Mouse (Mus musculus) neural tube, embryonic 12.5 days (tissue): ENCODE measurements at regions not wholly inside any gene's neighbourhood (a gene's known extent, or its start where the extent isn't known, plus 50 kb on each side); places are given as distances from the start of the nearest gene placed in this dataset.
A peak's percentile ranks its signal among the peaks of the same experiment; 100 is the strongest.

Source experiments
- ATAC-seq: fragments of 200-750 bp; cut with Nextera tagmentation; 2 replicates; pipeline ENCODE4 v1.8.0; 2017; ENCODE audit warnings: low read depth, mild to moderate bottlenecking, moderate TSS enrichment, moderate library complexity; ENCODE audit not compliant: low FRiP score
- H3K27ac ChIP-seq: fragments of 300-500 bp; sonication (generic); 2 replicates; pipeline ENCODE4 v1.5.1; 2016
- H3K27me3 ChIP-seq: fragments of 300-500 bp; sonication (generic); replicated peaks from 2 replicates; pipeline ENCODE4 v1.6.1; 2016; ENCODE audit warnings: mild to moderate bottlenecking
- H3K36me3 ChIP-seq: fragments of 300-500 bp; sonication (generic); 2 replicates; pipeline ENCODE4 v1.6.1; 2016; ENCODE audit warnings: mild to moderate bottlenecking
- H3K4me1 ChIP-seq: fragments of 300-500 bp; sonication (generic); 2 replicates; pipeline ENCODE4 v1.6.1; 2016
- H3K4me2 ChIP-seq: fragments of 300-500 bp; sonication (generic); replicated peaks from 2 replicates; pipeline ENCODE4 v1.6.1; 2016; ENCODE audit warnings: mild to moderate bottlenecking
- H3K4me3 ChIP-seq: fragments of 300-500 bp; sonication (generic); 2 replicates; pipeline ENCODE4 v1.5.1; 2016
- H3K9ac ChIP-seq: fragments of 300-500 bp; sonication (generic); 2 replicates; pipeline ENCODE4 v1.6.1; 2016; ENCODE audit warnings: mild to moderate bottlenecking
- H3K9me3 ChIP-seq: fragments of 300-500 bp; sonication (generic); 2 replicates; pipeline ENCODE4 v1.6.1; 2016; ENCODE audit warnings: mild to moderate bottlenecking
- WGBS: fragments of 180-500 bp; shearing (Covaris S2); methylation state at CpG from one replicate; pipeline ENCODE4 v1.1.7; 2016; 5-methylcytosine and 5-hydroxymethylcytosine counted together

DNA sequence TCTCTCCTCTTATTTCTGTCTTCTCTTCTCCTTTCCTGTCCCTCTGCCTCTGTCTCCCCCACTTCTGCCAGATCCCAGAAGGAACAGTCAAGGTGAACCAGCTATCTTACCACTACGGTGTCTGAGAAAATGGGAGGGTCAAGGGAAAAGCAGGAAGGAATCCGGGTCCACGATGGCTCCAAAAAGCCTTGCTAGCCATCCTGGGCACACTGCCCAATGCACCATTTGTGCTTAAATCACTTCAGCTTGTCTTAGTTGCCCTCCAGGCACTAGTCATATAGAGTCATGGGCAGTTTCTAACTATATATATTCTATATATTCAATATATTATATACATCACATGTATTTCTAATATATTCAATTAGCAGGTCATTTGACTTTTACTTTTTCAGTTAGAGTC, 333.1 kb downstream of the En1 start:
- H3K9me3 ChIP-seq: no peaks in the 10 kb centered on the region
- WGBS: 88% methylated on average over 3 of the region's 3 CpGs
- no peak overlapping the region for H3K4me3 ChIP-seq
- H3K9ac ChIP-seq: no peak overlapping the region
- no peak for ATAC-seq
- no peak overlapping the region for H3K4me2 ChIP-seq
- H3K36me3 ChIP-seq: no peaks in the 10 kb centered on the region
- H3K27ac ChIP-seq: no peak overlapping the region
- H3K27me3 ChIP-seq: no peaks in the 10 kb centered on the region
- no peaks in the 10 kb centered on the region for H3K4me1 ChIP-seq

DNA sequence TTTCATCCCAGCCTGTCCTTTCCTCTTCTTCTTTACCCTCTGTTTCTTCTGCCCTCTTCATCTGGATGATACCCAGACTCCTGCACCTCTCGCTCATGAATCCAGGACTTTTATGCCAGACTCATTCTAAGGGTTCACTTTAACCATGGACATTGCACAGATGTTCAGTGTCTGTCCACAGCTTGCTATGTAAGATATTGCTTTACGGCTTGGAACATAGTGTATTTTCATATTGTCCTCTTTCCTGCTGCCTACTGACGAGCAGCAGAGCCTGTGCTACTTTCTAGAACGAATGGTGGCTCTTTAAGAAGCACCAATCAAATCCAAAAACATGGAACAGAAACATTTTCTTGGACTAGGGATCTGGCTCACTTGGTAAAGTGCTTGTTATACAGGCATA, 341.5 kb downstream of the En1 start:
- WGBS: 87% methylated on average over 4 of the region's 4 CpGs
- H3K4me3 ChIP-seq: no peak overlapping the region
- H3K9ac ChIP-seq: no peak overlapping the region
- H3K27ac ChIP-seq: no peak overlapping the region
- H3K4me2 ChIP-seq: no peak overlapping the region
- H3K36me3 ChIP-seq: no peaks in the 10 kb centered on the region
- H3K27me3 ChIP-seq: no peaks in the 10 kb centered on the region
- H3K9me3 ChIP-seq: no peaks in the 10 kb centered on the region
- no peak for ATAC-seq
- no peaks in the 10 kb centered on the region for H3K4me1 ChIP-seq

- H3K4me2 ChIP-seq: no peak overlapping the region
- H3K9ac ChIP-seq: no peak overlapping the region
- no peak overlapping the region for H3K27ac ChIP-seq
- WGBS: 89% methylated on average over 4 of the region's 4 CpGs
- H3K4me3 ChIP-seq: no peak overlapping the region
- no peaks in the 10 kb centered on the region for H3K4me1 ChIP-seq
- H3K9me3 ChIP-seq: no peaks in the 10 kb centered on the region
- ATAC-seq: no peak
- H3K36me3 ChIP-seq: no peaks in the 10 kb centered on the region
- H3K27me3 ChIP-seq: no peaks in the 10 kb centered on the region
Measured at GRCm38 (mm10) chr1:120946349-120946748, 344.1 kb downstream of the En1 start.

DNA sequence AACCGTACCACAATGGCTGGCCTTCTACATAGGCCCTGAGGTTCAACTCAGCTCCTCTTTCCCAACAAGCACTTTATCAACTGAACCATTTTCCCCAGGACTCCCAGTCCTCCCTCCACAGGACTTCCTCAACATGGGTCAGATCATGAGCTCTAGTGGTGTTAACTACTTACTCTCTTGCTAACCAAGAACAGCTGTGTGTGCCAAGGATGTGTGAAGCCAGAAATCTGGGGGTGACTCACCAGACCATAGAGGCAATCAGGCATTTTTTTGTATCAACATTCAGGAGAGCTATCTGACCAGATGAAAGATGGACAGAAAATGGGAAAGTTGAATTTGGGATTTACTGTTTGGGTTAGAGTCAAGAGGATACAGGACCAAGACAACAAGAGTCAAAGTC, 359.0 kb downstream of the En1 start:
- Histone ChIP-seq H3K27me3 (no peaks in the 10 kb centered on the region), H3K9me3 (no peaks in the 10 kb centered on the region), H3K9ac (no peak overlapping the region), H3K27ac (no peak overlapping the region), H3K4me3 (no peak overlapping the region), H3K36me3 (no peaks in the 10 kb centered on the region), H3K4me1 (no peaks in the 10 kb centered on the region), H3K4me2 (no peak overlapping the region)
- ATAC-seq: no peak
- 76% methylated on average over 1 of the region's 1 CpGs for WGBS

DNA sequence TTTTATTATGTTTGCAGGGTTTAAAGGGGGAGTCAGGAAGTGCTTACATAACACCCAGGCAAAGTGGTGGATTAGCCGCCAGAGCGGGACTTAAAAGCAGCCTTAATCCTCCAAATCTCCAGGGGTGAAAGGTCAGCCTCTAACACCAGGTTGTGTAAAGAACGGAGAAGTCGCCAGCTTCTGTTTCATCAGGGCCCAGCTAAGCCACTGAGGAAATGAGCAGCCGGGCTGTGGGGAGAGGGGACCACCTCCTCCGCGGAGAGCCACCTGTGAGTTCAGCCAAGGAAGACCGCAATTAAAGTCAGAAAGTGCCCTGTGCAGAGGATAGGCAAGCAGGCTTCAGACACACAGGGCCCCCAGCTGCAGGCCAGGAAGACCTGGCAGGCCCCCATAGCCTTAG, 359.8 kb downstream of the En1 start:
- no peak overlapping the region for H3K27ac ChIP-seq
- ATAC-seq: no peak
- H3K9me3 ChIP-seq: no peaks in the 10 kb centered on the region
- H3K4me2 ChIP-seq: no peak overlapping the region
- WGBS: 13% methylated on average over 8 of the region's 8 CpGs
- no peak overlapping the region for H3K9ac ChIP-seq
- H3K4me3 ChIP-seq: no peak overlapping the region
- H3K4me1 ChIP-seq: no peaks in the 10 kb centered on the region
- no peaks in the 10 kb centered on the region for H3K36me3 ChIP-seq
- no peaks in the 10 kb centered on the region for H3K27me3 ChIP-seq

- no peak overlapping the region for H3K27ac ChIP-seq
Measured at GRCm38 (mm10) chr1:120963477-120964178, 361.4 kb downstream of the En1 start.

GRCm38 (mm10) chr1:120964179-120964517, 361.9 kb downstream of the En1 start:
- H3K4me3 ChIP-seq: no peak overlapping the region
- H3K4me1 ChIP-seq: no peaks in the 10 kb centered on the region
- H3K36me3 ChIP-seq: no peaks in the 10 kb centered on the region
- H3K27ac ChIP-seq: no peak overlapping the region
- no peaks in the 10 kb centered on the region for H3K9me3 ChIP-seq
- no peak overlapping the region for H3K9ac ChIP-seq
- no peaks in the 10 kb centered on the region for H3K27me3 ChIP-seq
- ATAC-seq: no peak
- peak overlapping the region; percentile 49 for H3K4me2 ChIP-seq
- WGBS: 57% methylated on average over 17 of the region's 17 CpGs

More at GRCm38 (mm10) chr1:120963477-120964178, 361.4 kb downstream of the En1 start:
- H3K9me3 ChIP-seq: no peaks in the 10 kb centered on the region
- peak overlapping the region; percentile 49 for H3K4me2 ChIP-seq
- H3K9ac ChIP-seq: no peak overlapping the region
- no peak overlapping the region for H3K4me3 ChIP-seq
- ATAC-seq: 0 out of 2 replicates have a peak, but pooled peaks have one; percentile 71
- H3K27me3 ChIP-seq: no peaks in the 10 kb centered on the region
- no peaks in the 10 kb centered on the region for H3K4me1 ChIP-seq
- H3K36me3 ChIP-seq: no peaks in the 10 kb centered on the region
- 32% methylated on average over 14 of the region's 14 CpGs for WGBS

DNA sequence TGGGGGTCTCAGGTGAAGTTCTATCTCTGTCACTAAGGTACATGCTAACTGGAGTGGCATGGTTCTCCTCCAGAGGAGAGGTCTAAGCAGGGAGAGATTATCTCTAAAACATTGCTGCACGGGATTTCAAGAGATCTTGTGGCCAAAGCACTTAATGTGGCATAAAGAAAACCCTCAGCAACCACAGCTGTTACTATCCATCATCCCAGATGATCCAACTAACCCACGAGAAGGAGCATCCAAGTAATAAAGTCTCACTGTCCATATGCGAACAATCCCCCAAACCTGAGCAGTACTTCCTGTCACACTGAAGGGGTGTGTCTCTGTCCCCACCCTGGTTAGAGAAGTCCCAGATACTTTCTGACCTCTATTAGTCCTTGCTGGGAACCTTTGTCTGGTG, 363.9 kb downstream of the En1 start:
- Histone ChIP-seq H3K9me3 (no peaks in the 10 kb centered on the region), H3K27me3 (no peaks in the 10 kb centered on the region), H3K4me1 (no peaks in the 10 kb centered on the region), H3K9ac (no peak overlapping the region), H3K4me2 (no peak overlapping the region), H3K36me3 (no peaks in the 10 kb centered on the region), H3K27ac (no peak overlapping the region), H3K4me3 (no peak overlapping the region)
- ATAC-seq: no peak
- 78% methylated on average over 3 of the region's 3 CpGs for WGBS

DNA sequence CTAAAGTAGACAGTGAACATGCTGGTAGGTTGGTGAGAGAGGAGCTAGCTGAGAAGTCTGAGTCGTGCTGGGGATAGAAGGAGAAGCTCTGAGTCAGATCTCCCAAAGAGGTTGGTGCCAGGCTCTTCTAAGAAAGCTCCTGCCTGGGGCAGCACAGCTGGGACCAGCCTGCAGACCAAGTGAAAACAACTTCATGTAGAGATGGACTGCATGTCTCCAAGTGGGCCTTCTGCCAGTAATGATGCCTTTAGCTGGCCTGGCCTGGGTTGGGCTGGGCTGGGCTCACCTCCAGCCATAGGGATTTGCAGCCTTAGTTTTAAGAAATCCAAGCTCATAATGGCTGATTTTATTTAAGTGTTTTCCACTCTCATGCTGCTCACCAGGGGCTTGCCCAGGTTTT, 357.7 kb downstream of the Insig2 start:
- no peak for ATAC-seq
- Histone ChIP-seq H3K27ac (no peak overlapping the region), H3K4me3 (no peak overlapping the region), H3K27me3 (no peaks in the 10 kb centered on the region), H3K36me3 (no peaks in the 10 kb centered on the region), H3K9ac (no peak overlapping the region), H3K9me3 (no peaks in the 10 kb centered on the region), H3K4me1 (no peaks in the 10 kb centered on the region), H3K4me2 (no peak overlapping the region)
- 73% methylated on average over 1 of the region's 1 CpGs for WGBS

- H3K4me2 ChIP-seq: no peak overlapping the region
- H3K4me3 ChIP-seq: no peak overlapping the region
- no peak overlapping the region for H3K9ac ChIP-seq
- H3K27ac ChIP-seq: no peak overlapping the region
- no peaks in the 10 kb centered on the region for H3K9me3 ChIP-seq
- no peak for ATAC-seq
- H3K4me1 ChIP-seq: no peaks in the 10 kb centered on the region
- no peaks in the 10 kb centered on the region for H3K27me3 ChIP-seq
- no peaks in the 10 kb centered on the region for H3K36me3 ChIP-seq
- WGBS: 94% methylated on average over 7 of the region's 7 CpGs
Measured at GRCm38 (mm10) chr1:121004535-121004934, 327.9 kb downstream of the Insig2 start.

GRCm38 (mm10) chr1:121005198-121005597, 327.2 kb downstream of the Insig2 start:
- Histone ChIP-seq H3K9ac (no peak overlapping the region), H3K27me3 (no peaks in the 10 kb centered on the region), H3K9me3 (no peaks in the 10 kb centered on the region), H3K27ac (no peak overlapping the region), H3K36me3 (no peaks in the 10 kb centered on the region), H3K4me2 (no peak overlapping the region), H3K4me1 (no peaks in the 10 kb centered on the region), H3K4me3 (no peak overlapping the region)
- WGBS: 49% methylated on average over 3 of the region's 3 CpGs
- ATAC-seq: no peak

- Histone ChIP-seq H3K4me1 (no peaks in the 10 kb centered on the region), H3K36me3 (no peaks in the 10 kb centered on the region), H3K9me3 (no peaks in the 10 kb centered on the region), H3K4me3 (no peak overlapping the region), H3K4me2 (no peak overlapping the region), H3K27me3 (no peaks in the 10 kb centered on the region), H3K9ac (no peak overlapping the region), H3K27ac (no peak overlapping the region)
- ATAC-seq: no peak
Measured at GRCm38 (mm10) chr1:121012126-121012525, 320.3 kb downstream of the Insig2 start.

DNA sequence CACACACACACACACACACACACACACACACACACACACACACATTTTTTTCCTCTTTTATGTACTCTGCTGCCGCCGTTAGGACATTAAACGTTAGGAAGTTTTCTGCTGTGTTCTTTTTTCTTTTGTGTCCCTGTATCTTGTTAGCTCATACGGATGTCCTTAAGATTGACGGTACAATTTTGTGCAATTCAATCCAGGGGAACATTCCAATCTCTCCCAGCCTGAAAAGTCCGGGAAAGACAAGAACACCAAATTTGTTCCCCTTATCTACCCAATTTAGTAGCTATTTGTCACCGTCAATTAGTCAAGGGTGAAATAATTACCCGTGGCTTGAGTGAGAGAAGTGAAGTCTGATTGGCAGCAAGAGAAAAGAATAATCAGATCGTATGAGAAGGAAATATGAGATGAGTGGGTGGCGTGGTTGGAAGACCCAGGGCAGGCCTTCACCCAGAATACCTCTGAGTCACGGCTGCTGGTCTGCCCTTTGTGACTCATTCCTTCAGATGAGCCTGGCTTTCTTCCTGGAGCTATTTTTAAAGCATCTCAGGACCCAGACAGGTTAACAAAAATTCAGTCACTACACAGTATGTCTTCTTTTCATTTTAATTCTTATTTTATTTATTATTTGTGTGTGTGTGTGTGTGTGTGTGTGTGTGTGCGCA, 318.4 kb downstream of the Insig2 start:
- no peaks in the 10 kb centered on the region for H3K4me1 ChIP-seq
- H3K27ac ChIP-seq: no peak overlapping the region
- H3K4me3 ChIP-seq: no peak overlapping the region
- no peaks in the 10 kb centered on the region for H3K9me3 ChIP-seq
- no peaks in the 10 kb centered on the region for H3K27me3 ChIP-seq
- WGBS: 51% methylated on average over 12 of the region's 12 CpGs
- no peaks in the 10 kb centered on the region for H3K36me3 ChIP-seq
- H3K9ac ChIP-seq: no peak overlapping the region
- no peak overlapping the region for H3K4me2 ChIP-seq
- no peak for ATAC-seq
